Mouse (Mus musculus): ENCODE data around the gene Chka.

- TF ChIP-seq EP300 (IDR thresholded peaks at IDR 0.05; ENCODE audit: insufficient read depth, low read depth, low read length), result no peak
- TF ChIP-seq CTCF (IDR thresholded peaks at IDR 0.05), result no peak
- no peak for TF ChIP-seq POLR2A (IDR thresholded peaks at IDR 0.05; ENCODE audit: insufficient read depth, low read depth, low read length)
Observed at GRCm38 (mm10) chr19:3843629-3844028, 7.9 kb upstream of the Chka start.
